8 mouse cellular contexts compared by ENCODE assay signal in genomic region chr19:46357344-46358280, GRCm38 (mm10). TPM values are rescaled to one million over a fixed set of nuclear protein-coding genes. Genes with fewer than 3 reads are reported as not detected.
DNase-seq lines count a peak whose midpoint lies in the region; ATAC-seq and TF ChIP-seq lines count a peak whose summit lies in the region.

No protein-coding gene starts in this region.

- ATAC-seq in kidney, embryonic 15.5 days (replicated peaks; ENCODE audit: low FRiP score) = no peak
- ATAC-seq in forebrain, embryonic 14.5 days = no peak
- ATAC-seq in kidney, postnatal 0 days (replicated peaks; ENCODE audit: low FRiP score, low read depth) = peak; percentile 58; the same call in 1 of the 2 replicates

- no peaks in the 10 kb centered on the region for H3K9me3 ChIP-seq in kidney, embryonic 15.5 days (replicated peaks)
- no peaks in the 10 kb centered on the region for H3K9me3 ChIP-seq in forebrain, embryonic 14.5 days (replicated peaks; ENCODE audit: control insufficient read depth, low read length)
- H3K9me3 ChIP-seq in kidney, postnatal 0 days (replicated peaks; ENCODE audit: low read length) = no peaks in the 10 kb centered on the region

- peak overlapping the region; percentile 64 for H3K27ac ChIP-seq in kidney, embryonic 15.5 days
- no peak overlapping the region for H3K27ac ChIP-seq in forebrain, embryonic 14.5 days (ENCODE audit: low read depth, low read length)
- H3K27ac ChIP-seq in kidney, postnatal 0 days = peak overlapping the region; percentile 54; the same call in 1 of the 2 replicates

- peak overlapping the region; percentile 54 for H3K4me3 ChIP-seq in kidney, embryonic 15.5 days (replicated peaks)
- peak overlapping the region; percentile 45 for H3K4me3 ChIP-seq in forebrain, embryonic 14.5 days (ENCODE audit: low read depth, low read length)
- H3K4me3 ChIP-seq in kidney, postnatal 0 days (replicated peaks; ENCODE audit: low read depth, low read length) = peak overlapping the region; percentile 50

- WGBS in kidney, embryonic 15.5 days = 14% methylated on average over 25 of the region's 25 CpGs
- 29% methylated on average over 25 of the region's 25 CpGs for WGBS in forebrain, embryonic 14.5 days
- WGBS in kidney, postnatal 0 days = 14% methylated on average over 25 of the region's 25 CpGs

- TF ChIP-seq CTCF in kidney, postnatal 0 days (IDR thresholded peaks at IDR 0.05; ENCODE audit: low read depth) = no peak

- no peaks in the 10 kb centered on the region for H3K36me3 ChIP-seq in kidney, embryonic 15.5 days
- no peaks in the 10 kb centered on the region for H3K36me3 ChIP-seq in forebrain, embryonic 14.5 days (ENCODE audit: control insufficient read depth, insufficient read depth, low read length)
- H3K36me3 ChIP-seq in kidney, postnatal 0 days (ENCODE audit: insufficient read depth, low read length) = no peaks in the 10 kb centered on the region

- peak overlapping the region; percentile 48 for H3K9ac ChIP-seq in kidney, embryonic 15.5 days
- peak overlapping the region; percentile 69 for H3K9ac ChIP-seq in forebrain, embryonic 14.5 days (ENCODE audit: low read length)
- H3K9ac ChIP-seq in kidney, postnatal 0 days (ENCODE audit: low read depth, low read length) = peak overlapping the region; percentile 57; the same call in 1 of the 2 replicates

- H3K27me3 ChIP-seq in kidney, embryonic 15.5 days = peaks cover 12% of the 10 kb centered on the region
- H3K27me3 ChIP-seq in forebrain, embryonic 14.5 days (replicated peaks; ENCODE audit: control insufficient read depth, insufficient read depth, low read length) = no peaks in the 10 kb centered on the region; the same call in 1 of the 2 replicates
- H3K27me3 ChIP-seq in kidney, postnatal 0 days (ENCODE audit: insufficient read depth, low read length) = no peaks in the 10 kb centered on the region

- H3K4me1 ChIP-seq in kidney, embryonic 15.5 days = peaks cover 20% of the 10 kb centered on the region
- no peaks in the 10 kb centered on the region for H3K4me1 ChIP-seq in forebrain, embryonic 14.5 days (ENCODE audit: control insufficient read depth, insufficient read depth, low read length)
- H3K4me1 ChIP-seq in kidney, postnatal 0 days (replicated peaks; ENCODE audit: insufficient read depth, low read length) = 0 out of 2 replicates have a peak, but pooled peaks cover 6% of the 10 kb centered on the region

- no peak for DNase-seq in kidney, adult 9 months
- no peak for DNase-seq in forebrain, embryonic 14.5 days (ENCODE audit: low spot score)
- DNase-seq in kidney, postnatal 0 days (ENCODE audit: low spot score) = peak; percentile 67
- DNase-seq in lung, postnatal 4 days = peak; percentile 47 to 56
- no peak for DNase-seq in adrenal gland, adult 18-20 months (ENCODE audit: low spot score in 2 of 2)
- DNase-seq in adrenal gland, adult 8-10 months = no peak
- no peak for DNase-seq in right cerebral cortex, postnatal 4 days

- H3K4me2 ChIP-seq in kidney, embryonic 15.5 days = peak overlapping the region; percentile 77
- H3K4me2 ChIP-seq in forebrain, embryonic 14.5 days (ENCODE audit: low read length) = peak overlapping the region; percentile 70
- peak overlapping the region; percentile 89 for H3K4me2 ChIP-seq in kidney, postnatal 0 days (ENCODE audit: low read length)

RNA-seq across cellular contexts. Expression of gene 2310034G01Rik, which starts 7.5 kb away (rescaled TPM):
- 2.0 and 2.6 TPM in 2 replicates for polyA plus RNA-seq in kidney, embryonic 15.5 days (2015; fragmentation: Nextera tagmentation; extraction: Ambion mirVana)
- polyA plus RNA-seq in forebrain, embryonic 14.5 days (2014; fragmentation: Nextera tagmentation; extraction: Ambion mirVana) = 1.8 and 2.2 TPM in 2 replicates
- 3.5 and 4.0 TPM in 2 replicates for polyA plus RNA-seq in kidney, postnatal 0 days (2015; fragmentation: Nextera tagmentation; extraction: Ambion mirVana)
- 1 to 10 TPM; 1.2 TPM for total RNA-seq in adrenal gland, adult 18-20 months (2021)
- 1 to 10 TPM; 1.1 to 2.4 (median 1.5) TPM for total RNA-seq in adrenal gland, adult 8-10 months (2022)

RNA-seq across cellular contexts. Expression of gene Mfsd13a, which starts 16.7 kb away (rescaled TPM):
- polyA plus RNA-seq in kidney, embryonic 15.5 days (2015; fragmentation: Nextera tagmentation; extraction: Ambion mirVana) = 12.5 and 15.0 TPM in 2 replicates
- polyA plus RNA-seq in forebrain, embryonic 14.5 days (2014; fragmentation: Nextera tagmentation; extraction: Ambion mirVana) = 7.2 TPM in 2 replicates
- 12.0 and 14.0 TPM in 2 replicates for polyA plus RNA-seq in kidney, postnatal 0 days (2015; fragmentation: Nextera tagmentation; extraction: Ambion mirVana)
- total RNA-seq in adrenal gland, adult 18-20 months (2021) = 1 to 10 TPM; 9.3 to 9.4 TPM
- 10 to 100 TPM; 11.7 to 21.1 (median 16.6) TPM for total RNA-seq in adrenal gland, adult 8-10 months (2022)

RNA-seq across cellular contexts. Expression of gene Cuedc2, which starts 19.1 kb away (rescaled TPM):
- 158 and 177 TPM in 2 replicates for polyA plus RNA-seq in kidney, embryonic 15.5 days (2015; fragmentation: Nextera tagmentation; extraction: Ambion mirVana)
- polyA plus RNA-seq in forebrain, embryonic 14.5 days (2014; fragmentation: Nextera tagmentation; extraction: Ambion mirVana) = 402 and 405 TPM in 2 replicates
- polyA plus RNA-seq in kidney, postnatal 0 days (2015; fragmentation: Nextera tagmentation; extraction: Ambion mirVana) = 167 and 173 TPM in 2 replicates
- 10 to 100 TPM; 72.1 to 77.9 TPM for total RNA-seq in adrenal gland, adult 18-20 months (2021)
- total RNA-seq in adrenal gland, adult 8-10 months (2022) = 100 to 1,000 TPM in 2 of 4 experiments, 10 to 100 TPM in 2; 77.2 to 109 (median 89.6) TPM

RNA-seq across cellular contexts. Expression of gene Fbxl15, which starts 29.6 kb away (rescaled TPM):
- 18.2 and 20.1 TPM in 2 replicates for polyA plus RNA-seq in kidney, embryonic 15.5 days (2015; fragmentation: Nextera tagmentation; extraction: Ambion mirVana)
- 42.6 and 43.1 TPM in 2 replicates for polyA plus RNA-seq in forebrain, embryonic 14.5 days (2014; fragmentation: Nextera tagmentation; extraction: Ambion mirVana)
- 29.9 and 33.8 TPM in 2 replicates for polyA plus RNA-seq in kidney, postnatal 0 days (2015; fragmentation: Nextera tagmentation; extraction: Ambion mirVana)
- total RNA-seq in adrenal gland, adult 18-20 months (2021) = 10 to 100 TPM in 1 of 2 experiments, 1 to 10 TPM in 1; 8.8 to 10.3 TPM
- total RNA-seq in adrenal gland, adult 8-10 months (2022) = 10 to 100 TPM; 11.9 to 16.2 (median 13.2) TPM

RNA-seq across cellular contexts. Expression of gene Psd, which starts 30.7 kb away (rescaled TPM):
- 3.9 and 7.2 TPM in 2 replicates for polyA plus RNA-seq in kidney, embryonic 15.5 days (2015; fragmentation: Nextera tagmentation; extraction: Ambion mirVana)
- 68.7 and 83.0 TPM in 2 replicates for polyA plus RNA-seq in forebrain, embryonic 14.5 days (2014; fragmentation: Nextera tagmentation; extraction: Ambion mirVana)
- 2.7 and 2.9 TPM in 2 replicates for polyA plus RNA-seq in kidney, postnatal 0 days (2015; fragmentation: Nextera tagmentation; extraction: Ambion mirVana)
- 1 to 10 TPM; 7.5 to 9.2 TPM for total RNA-seq in adrenal gland, adult 18-20 months (2021)
- total RNA-seq in adrenal gland, adult 8-10 months (2022) = 10 to 100 TPM in 3 of 4 experiments, 1 to 10 TPM in 1; 7.9 to 14.9 (median 13.1) TPM

Comparison
In these comparisons a context has a peak if more than half of its experiments do, and no peak if none do; other contexts are left out.
1. DNase-seq: peak in kidney, postnatal 0 days (single experiment) and lung, postnatal 4 days (2 of 2); none in kidney, adult 9 months (single experiment), forebrain, embryonic 14.5 days (single experiment), adrenal gland, adult 18-20 months (0 of 2), adrenal gland, adult 8-10 months (single experiment) and right cerebral cortex, postnatal 4 days (single experiment).
2. Peak in every context shown above with its lines, with median percentiles within 50 percentile points of each other: H3K4me2 ChIP-seq, H3K4me3 ChIP-seq and H3K9ac ChIP-seq.